Mouse (Mus musculus): ENCODE data around the gene Slc25a27. TPM values are rescaled to one million over a fixed set of nuclear protein-coding genes. Genes with fewer than 3 reads are reported as not detected.

Gene Slc25a27
- total and polyA plus RNA-seq, 3 experiments = not detected

GRCm38 (mm10) chr17:43637146-43637545, 29.9 kb downstream of the Slc25a27 start:
- H3K36me3 ChIP-seq (ENCODE audit: control insufficient read depth in 1 of 2, insufficient read depth in 2 of 2, low read length in 2 of 2) = no peaks in the 10 kb centered on the region
- no peak overlapping the region for H3K9ac ChIP-seq (ENCODE audit: control insufficient read depth, low read depth, low read length, poor library complexity, severe bottlenecking)
- H3K4me3 ChIP-seq (ENCODE audit: control insufficient read depth in 1 of 2, insufficient read depth in 1 of 2, low read depth in 2 of 2, low read length in 2 of 2) = no peak overlapping the region
- H3K27me3 ChIP-seq (ENCODE audit: control insufficient read depth in 1 of 2, insufficient read depth in 2 of 2, low read length in 2 of 2) = no peaks in the 10 kb centered on the region
- H3K4me1 ChIP-seq (ENCODE audit: control insufficient read depth in 1 of 2, insufficient read depth in 2 of 2, low read length in 2 of 2) = no peaks in the 10 kb centered on the region
- TF ChIP-seq MAX (IDR thresholded peaks at IDR 0.05; ENCODE audit: low read length) = no peak
- no peaks in the 10 kb centered on the region for H3K79me2 ChIP-seq (ENCODE audit: control insufficient read depth, insufficient read depth, low read length, poor library complexity)
- DNase-seq (ENCODE audit: low read depth, low spot score) = no peak
- no peaks in the 10 kb centered on the region for H3K9me3 ChIP-seq (replicated peaks; ENCODE audit: insufficient read depth, low read length)
- no peak overlapping the region for H3K27ac ChIP-seq (ENCODE audit: control insufficient read depth, low read depth, low read length)

DNA sequence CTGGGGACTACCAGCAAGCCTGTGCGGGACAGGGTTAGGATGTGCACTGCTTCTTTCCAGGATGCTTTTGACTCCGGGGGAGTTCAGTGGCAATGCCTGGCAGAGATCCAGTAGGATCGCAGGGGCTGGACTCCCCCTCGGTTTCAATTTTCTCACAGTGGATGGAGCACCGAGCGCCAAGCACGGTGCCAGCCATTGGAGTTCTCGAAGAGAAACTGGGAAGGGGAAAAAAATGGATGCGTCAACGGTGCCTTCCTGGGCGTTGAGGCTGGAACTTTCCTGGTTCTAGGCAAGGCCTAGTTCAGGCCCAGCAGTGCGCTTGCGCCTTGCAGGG, 36.6 kb downstream of the Slc25a27 start:
- H3K27ac ChIP-seq (ENCODE audit: control insufficient read depth, low read depth, low read length) = no peak overlapping the region
- H3K79me2 ChIP-seq (ENCODE audit: control insufficient read depth, insufficient read depth, low read length, poor library complexity) = no peaks in the 10 kb centered on the region
- H3K4me3 ChIP-seq (ENCODE audit: control insufficient read depth in 1 of 2, insufficient read depth in 1 of 2, low read depth in 2 of 2, low read length in 2 of 2) = no peak overlapping the region
- H3K27me3 ChIP-seq (ENCODE audit: control insufficient read depth in 1 of 2, insufficient read depth in 2 of 2, low read length in 2 of 2) = no peaks in the 10 kb centered on the region
- H3K4me1 ChIP-seq (ENCODE audit: control insufficient read depth in 1 of 2, insufficient read depth in 2 of 2, low read length in 2 of 2) = no peaks in the 10 kb centered on the region
- no peak overlapping the region for H3K9ac ChIP-seq (ENCODE audit: control insufficient read depth, low read depth, low read length, poor library complexity, severe bottlenecking)
- no peaks in the 10 kb centered on the region for H3K9me3 ChIP-seq (replicated peaks; ENCODE audit: insufficient read depth, low read length)
- DNase-seq (ENCODE audit: low read depth, low spot score) = no peak
- no peaks in the 10 kb centered on the region for H3K36me3 ChIP-seq (ENCODE audit: control insufficient read depth in 1 of 2, insufficient read depth in 2 of 2, low read length in 2 of 2)
- TF ChIP-seq GATA1 (IDR thresholded peaks at IDR 0.05; ENCODE audit: low read depth, low read length) = no peak
- TF ChIP-seq MAFK (IDR thresholded peaks at IDR 0.05; ENCODE audit: borderline replicate concordance, low read depth, low read length) = no peak
- no peak for TF ChIP-seq NELFE (IDR thresholded peaks at IDR 0.05; ENCODE audit: low read depth, low read length)
- TF ChIP-seq EP300 (IDR thresholded peaks at IDR 0.05; ENCODE audit: low read depth in 1 of 2, low read length in 2 of 2) = no peak
- no peak for TF ChIP-seq TAL1 (IDR thresholded peaks at IDR 0.05; ENCODE audit: low read length)
- no peak for TF ChIP-seq ZNF384 (IDR thresholded peaks at IDR 0.05; ENCODE audit: low read depth, low read length)
- TF ChIP-seq KAT2A (conservative IDR thresholded peaks at IDR 0.05; ENCODE audit: low read depth, low read length) = no peak
- no peak for TF ChIP-seq NRF1 (IDR thresholded peaks at IDR 0.05; ENCODE audit: insufficient read depth, low read depth, low read length, poor library complexity, severe bottlenecking)
- TF ChIP-seq POLR2A (IDR thresholded peaks at IDR 0.05; ENCODE audit: control insufficient read depth in 1 of 2, insufficient read depth in 1 of 2, low read depth in 1 of 2, low read length in 2 of 2, poor library complexity in 1 of 2) = no peak
- no peak for TF ChIP-seq UBTF (IDR thresholded peaks at IDR 0.05; ENCODE audit: borderline replicate concordance, insufficient read depth, low read depth, low read length)
- no peak for TF ChIP-seq HCFC1 (IDR thresholded peaks at IDR 0.05; ENCODE audit: low read depth, low read length)
- no peak for TF ChIP-seq MYB (IDR thresholded peaks at IDR 0.05; ENCODE audit: low read depth, low read length)
- TF ChIP-seq POLR2AphosphoS2 (IDR thresholded peaks at IDR 0.05; ENCODE audit: low read length) = no peak
- no peak for TF ChIP-seq BHLHE40 (IDR thresholded peaks at IDR 0.05; ENCODE audit: borderline replicate concordance, low read depth, low read length)
- no peak for TF ChIP-seq MYC (IDR thresholded peaks at IDR 0.05; ENCODE audit: low read depth, low read length)
- TF ChIP-seq MXI1 (IDR thresholded peaks at IDR 0.05; ENCODE audit: low read depth, low read length) = no peak
- no peak for TF ChIP-seq RCOR1 (IDR thresholded peaks at IDR 0.05; ENCODE audit: low read depth, low read length)
- no peak for TF ChIP-seq GABPA (IDR thresholded peaks at IDR 0.05; ENCODE audit: low read depth, low read length)
